Mouse (Mus musculus): ENCODE data around the gene Tmem179.

Gene Tmem179

GRCm38 (mm10) chr12:112537233-112537632 is 20.7 kb upstream of the Tmem179 start:
- DNase-seq = no peak

DNA sequence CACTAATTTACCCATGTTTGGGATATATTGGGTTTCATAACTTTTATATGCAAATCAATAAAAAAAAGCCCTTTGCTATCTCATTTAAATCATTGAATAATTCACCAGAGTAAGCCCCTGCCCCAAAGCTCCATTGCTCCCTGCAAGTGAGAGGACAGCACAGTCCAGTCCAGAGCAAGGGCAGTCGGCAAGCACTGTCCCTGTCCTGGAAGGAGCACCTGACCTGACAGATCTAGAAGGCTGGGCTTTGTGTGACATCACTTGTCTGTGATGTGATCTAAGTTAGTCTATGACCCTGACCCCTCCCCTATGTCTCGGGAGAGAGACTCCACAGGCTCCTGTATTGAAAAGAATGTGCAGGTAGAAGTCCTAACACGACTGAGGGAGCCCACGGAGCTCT is 17.2 kb upstream of the Tmem179 start:
- DNase-seq = no peak

DNA sequence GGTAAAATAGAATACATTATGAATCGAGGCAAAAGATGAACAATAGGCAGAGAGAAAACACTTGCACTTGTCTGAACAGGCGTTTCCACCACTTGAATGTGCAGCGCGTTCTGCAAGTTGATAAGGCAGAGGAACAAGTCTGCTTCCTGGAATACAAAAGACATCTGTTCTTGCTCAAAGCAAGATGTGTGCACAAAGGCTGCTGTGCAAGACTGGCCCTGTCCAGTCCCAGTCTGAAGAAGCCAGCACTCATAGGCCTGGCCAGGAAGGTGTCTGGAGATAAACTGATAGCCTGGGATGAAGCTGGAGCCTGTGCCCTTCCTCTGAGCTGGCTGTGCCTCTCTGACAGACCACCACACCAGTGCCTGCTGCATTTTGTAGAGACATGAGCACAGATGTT is 1.6 kb upstream of the Tmem179 start:
- no peak for DNase-seq

DNA sequence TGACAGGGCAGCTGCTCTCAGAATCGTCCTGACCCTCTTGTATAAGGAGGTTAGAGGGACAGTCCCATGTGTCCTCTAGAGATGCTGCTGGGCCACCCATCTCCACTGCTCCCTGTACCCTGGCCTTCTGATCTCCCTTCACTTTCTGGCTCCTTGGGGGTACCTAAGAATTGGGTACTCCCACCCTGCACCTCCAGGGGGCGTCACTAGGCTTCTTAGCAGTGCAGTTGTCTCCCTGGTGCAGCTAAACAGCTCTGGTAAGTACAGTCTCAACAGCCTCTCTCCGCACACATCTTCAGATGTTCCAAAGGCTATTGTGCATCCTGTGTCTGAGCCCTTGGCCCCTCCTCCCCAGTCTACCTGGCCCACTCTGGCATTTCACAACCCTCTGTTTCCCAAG is 1.6 kb downstream of the Tmem179 start:
- no peak for DNase-seq

DNA sequence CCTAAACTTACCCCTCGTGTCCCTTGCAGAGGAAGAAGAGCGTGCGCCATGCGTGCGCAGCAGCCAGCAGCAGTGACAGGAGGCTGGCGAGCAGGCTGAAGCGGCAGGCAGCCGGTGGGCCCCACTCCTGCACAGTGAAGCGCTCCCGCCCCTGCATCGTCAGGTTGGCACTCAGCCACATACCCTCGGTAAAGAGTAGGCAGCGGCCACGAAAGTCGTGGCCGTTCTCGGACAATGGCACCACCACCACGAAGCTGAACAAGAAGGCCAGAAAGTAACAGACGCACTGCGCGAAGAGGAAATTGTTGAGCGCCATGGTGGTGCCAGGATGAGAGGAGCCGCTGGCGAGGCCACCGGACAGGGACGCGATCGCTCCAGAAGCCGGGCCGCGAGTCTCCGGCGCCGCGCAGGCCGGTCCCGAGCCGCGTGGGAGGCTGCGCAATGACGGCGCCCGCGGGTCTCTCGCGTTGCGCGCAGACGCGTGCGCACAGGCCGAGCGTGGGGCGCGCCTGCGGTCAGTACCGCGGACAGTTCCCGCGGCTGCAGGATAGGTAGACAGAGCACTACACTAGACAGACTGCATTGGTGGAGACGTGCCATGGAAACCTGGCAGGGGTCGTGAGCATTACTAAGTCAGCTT is 5.7 kb downstream of the Tmem179 start:
- no peak for DNase-seq

- DNase-seq = no peak
These were observed 6.2 kb downstream of the Tmem179 start for GRCm38 (mm10) chr12:112510365-112510732.

DNA sequence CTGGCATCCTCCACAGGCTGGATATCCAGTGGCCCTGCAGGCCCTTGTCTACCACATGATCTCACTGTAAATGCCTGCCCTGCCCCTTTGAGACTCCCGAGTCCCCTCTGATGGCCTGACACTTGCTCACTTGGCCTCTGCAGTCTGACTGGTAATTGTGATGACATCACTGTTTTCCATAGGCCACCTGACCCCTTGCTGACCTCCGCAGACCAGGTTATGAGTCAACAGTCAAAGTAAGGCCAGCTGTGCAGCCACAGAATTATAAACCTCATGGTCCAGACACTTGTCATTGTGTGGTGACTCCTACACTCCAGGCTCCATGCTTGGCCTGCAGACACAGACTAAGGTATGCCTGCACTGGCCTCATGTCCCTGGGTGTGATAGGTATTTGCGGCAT is 8.6 kb downstream of the Tmem179 start:
- no peak for DNase-seq

DNA sequence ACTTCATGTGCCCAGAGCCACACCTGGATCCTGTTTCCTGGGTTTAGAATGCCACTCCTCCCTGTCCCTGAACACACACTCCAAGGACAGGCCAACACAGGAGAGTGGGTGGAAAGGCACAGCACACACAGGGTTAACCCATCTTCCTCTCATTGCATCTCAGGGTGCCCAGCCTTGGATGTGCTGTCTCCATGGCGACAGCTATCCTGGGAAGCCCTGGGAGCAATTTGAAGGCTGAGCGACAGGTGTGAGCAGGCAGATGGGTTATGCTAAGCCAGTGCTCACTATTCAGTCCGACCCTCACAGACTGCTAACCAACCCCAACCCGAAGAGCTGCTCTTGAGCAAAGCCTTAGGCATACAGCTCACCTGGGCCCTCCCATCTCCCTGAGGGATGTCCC is 9.3 kb downstream of the Tmem179 start:
- no peak for DNase-seq

- no peak for DNase-seq
These were observed 10.3 kb downstream of the Tmem179 start for GRCm38 (mm10) chr12:112506267-112506666.

DNA sequence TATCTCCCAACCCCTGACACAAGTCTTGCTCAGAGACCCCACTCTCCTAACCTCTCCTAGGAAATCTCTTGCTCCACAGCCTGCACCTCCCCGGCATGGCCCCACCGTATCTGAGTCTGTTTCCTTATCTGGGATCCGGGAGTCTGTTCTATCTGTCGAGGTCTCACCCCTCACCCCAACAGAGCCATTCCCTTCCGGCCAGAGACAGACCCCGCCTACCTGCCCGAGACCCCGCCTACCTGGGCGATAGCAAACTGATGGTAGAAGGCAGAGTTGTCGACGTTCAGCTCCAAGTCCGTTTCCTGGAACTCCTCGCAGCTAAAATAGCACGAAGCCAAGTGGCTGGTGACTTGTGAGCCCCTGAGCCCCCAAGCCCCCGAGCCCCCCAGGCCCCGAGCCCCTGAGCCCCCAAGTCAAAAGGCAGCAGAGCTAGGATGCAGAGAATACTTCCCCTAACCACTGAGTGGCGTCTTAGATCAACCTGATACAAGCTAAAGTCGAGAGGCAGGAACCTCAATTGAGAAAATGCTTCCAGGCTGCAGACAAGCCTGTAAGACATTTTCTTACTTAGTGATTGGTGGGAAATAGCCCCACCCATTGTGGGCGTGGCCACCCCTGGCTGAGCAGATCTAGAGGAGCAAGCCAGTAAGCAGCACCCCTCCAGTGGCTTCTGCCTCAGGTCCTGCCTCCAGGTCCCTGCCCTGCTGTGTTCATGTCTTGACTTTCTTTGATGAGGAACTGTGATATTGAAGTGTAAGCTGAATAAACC is 13.4 kb downstream of the Tmem179 start:
- no peak for DNase-seq

DNA sequence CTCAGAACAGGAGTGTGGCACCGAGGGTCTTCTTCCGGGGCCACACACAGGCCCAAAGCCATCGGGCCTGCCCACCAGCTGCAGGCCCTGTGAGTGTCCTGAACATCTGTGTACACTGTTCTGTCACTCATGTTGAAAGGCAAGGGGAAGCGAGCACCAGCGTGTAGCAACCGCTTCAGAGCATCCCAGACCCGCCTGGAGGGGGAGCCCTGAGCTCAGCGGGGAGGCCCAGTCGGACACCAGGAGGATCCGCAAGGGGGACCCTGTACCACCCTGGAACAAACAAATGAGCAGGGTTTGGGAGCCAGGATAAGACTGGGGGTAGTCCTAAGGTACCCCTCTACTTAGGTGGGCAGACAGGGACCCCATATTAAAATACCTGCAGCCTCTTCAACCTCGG is 17.9 kb downstream of the Tmem179 start:
- DNase-seq = no peak

GRCm38 (mm10) chr12:112497731-112498130 is 18.8 kb downstream of the Tmem179 start:
- DNase-seq = no peak

GRCm38 (mm10) chr12:112496136-112496535 is 20.4 kb downstream of the Tmem179 start:
- DNase-seq = no peak

- DNase-seq = no peak
These were observed 26.1 kb downstream of the Tmem179 start for GRCm38 (mm10) chr12:112490444-112490939.

- DNase-seq = no peak
These were observed 27.0 kb downstream of the Tmem179 start for GRCm38 (mm10) chr12:112489535-112489934.

GRCm38 (mm10) chr12:112489134-112489533 is 27.4 kb downstream of the Tmem179 start, which contains the start of gene A530016L24Rik:
Gene A530016L24Rik, plus strand, starts transcription at chr12:112489448.
- DNase-seq = no peak

DNA sequence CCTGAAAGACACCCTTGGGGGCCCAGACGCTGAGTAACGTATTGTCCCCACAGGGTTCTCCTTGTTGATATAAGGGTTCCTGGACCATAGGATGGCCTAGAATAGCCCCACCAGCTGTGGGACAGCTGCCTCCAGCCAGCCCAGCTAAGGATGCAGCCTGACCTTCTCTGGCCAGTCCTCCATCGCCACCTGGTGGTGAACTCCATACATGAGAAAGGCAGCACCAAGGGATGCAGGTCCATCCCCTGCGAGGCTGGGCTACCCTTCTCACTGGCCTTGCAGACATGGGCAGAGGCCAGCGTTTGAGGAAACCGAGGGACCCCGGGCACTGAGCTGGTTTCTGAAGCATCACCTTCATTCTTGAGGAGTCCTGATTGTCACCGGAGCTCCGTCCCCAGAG is 42.8 kb downstream of the Tmem179 start:
- peak; percentile 34 to 36 for DNase-seq

- DNase-seq = no peak
These were observed 46.3 kb downstream of the Tmem179 start for GRCm38 (mm10) chr12:112470216-112470615.

DNA sequence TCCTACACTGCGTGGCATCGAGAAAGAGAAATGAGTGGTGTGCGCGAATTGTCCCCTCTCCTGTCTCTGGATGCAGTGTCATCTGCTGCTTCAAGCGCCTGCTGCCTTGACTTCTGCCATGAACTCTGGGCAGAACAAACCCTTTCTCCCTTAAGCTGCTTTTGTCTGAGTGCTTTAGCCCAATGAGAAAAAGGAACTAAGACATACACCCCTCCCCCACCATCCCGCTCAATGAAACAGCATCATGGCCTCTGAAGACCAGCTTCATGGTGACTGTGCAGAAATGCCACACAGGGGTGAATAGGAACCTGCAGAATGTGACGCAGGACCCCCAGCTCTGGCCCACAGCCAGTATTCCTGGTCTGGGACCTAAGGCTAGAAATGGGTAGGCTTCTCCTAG is 47.2 kb downstream of the Tmem179 start:
- no peak for DNase-seq

DNA sequence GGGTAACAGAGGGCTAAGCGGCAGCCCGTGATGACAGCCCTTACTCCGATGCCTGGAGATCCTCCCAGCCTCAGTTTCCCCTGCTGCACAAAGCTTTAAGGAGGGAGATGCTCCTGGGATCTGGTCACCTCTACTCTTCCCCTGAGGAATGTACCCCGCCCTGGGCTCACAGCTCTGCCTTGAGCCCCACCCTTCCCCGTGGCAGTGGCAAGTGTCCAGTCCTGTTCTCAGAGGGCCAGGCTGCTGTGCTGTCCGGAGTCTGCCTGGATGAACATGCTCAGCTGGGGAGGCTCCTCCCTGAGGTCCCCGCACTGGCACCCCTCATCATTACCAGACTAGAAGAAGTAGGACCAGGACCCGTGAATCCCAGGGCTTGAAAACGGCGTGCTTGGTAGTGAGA is 49.2 kb downstream of the Tmem179 start:
- DNase-seq = no peak

DNA sequence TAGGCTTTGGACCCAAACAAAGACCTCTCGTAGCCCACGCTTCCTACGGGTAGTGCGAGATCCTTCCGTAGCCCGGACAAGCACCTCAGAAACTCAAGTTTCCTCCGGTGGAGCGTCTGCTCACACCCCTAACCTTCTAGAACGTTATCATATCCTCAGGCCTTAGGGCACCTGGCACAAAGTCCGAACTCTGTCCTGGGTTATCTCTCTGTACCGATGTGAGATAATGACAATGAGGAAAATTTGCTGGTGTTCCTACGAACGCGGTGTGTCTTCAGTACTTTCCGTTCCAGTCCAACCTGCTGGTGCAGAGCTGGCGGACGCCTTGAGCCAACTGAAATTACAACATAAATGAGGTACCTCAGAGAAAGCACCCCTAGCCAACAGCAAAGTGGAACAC is 50.6 kb downstream of the Tmem179 start:
- no peak for DNase-seq

- no peak for DNase-seq
These were observed 52.0 kb downstream of the Tmem179 start for GRCm38 (mm10) chr12:112464516-112464915.

DNA sequence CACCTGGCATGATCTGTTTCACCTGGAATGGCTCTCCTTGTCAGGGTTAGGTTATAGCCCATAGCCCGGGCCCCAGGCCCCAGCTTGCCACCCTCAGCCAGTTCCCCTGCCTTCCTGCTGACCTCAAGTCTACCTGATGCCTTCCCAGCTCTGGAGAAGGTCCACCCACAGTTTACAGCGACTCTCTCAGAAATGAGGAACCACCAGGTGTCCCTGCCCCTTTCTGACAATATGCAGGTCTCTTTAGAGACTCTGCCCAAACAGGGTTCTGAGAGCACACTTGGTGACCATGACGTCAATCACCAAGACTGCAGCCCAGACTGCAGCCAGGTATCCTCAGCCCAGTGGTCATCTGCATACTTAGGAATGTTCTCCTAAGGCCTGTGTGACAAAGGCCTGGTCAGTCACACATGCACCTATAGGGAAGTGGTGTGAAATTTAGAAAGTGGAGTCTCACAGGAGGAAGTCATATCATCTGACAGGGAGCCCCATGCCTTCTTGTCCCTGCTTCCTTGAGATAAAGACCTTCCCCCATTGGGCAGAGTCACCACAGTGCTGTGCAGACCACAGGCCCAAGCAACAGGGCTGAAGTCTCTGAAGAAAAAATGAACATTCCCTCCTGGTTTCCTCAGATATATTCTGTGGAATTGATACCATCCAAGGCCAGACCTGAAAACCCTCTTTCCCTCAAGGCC is 52.6 kb downstream of the Tmem179 start:
- DNase-seq = no peak

GRCm38 (mm10) chr12:112463209-112463608 is 53.3 kb downstream of the Tmem179 start:
- no peak for DNase-seq

All from thymus, adult 18-20 months (tissue).